Mouse (Mus musculus) activated CD4-positive, CD25-positive, alpha-beta regulatory T cell (primary cell): ENCODE data around the gene Olfr201. TPM values are rescaled to one million over a fixed set of nuclear protein-coding genes. Genes with fewer than 3 reads are reported as not detected.

Experiments
- polyA plus RNA-seq, 2 experiments: library from polyadenylated mRNA; unstranded; fragments of 100-300 nt; shearing (Covaris generic); gene quantifications; one replicate each; pipeline ENCODE4 v1.2.1; 2017

Gene Olfr201
- not detected for polyA plus RNA-seq

GRCm38 (mm10) chr16:59272532-59272931 is at the start of gene Olfr201:
Gene Olfr201 (minus strand): TSS chr16:59272632.

GRCm38 (mm10) chr16:59318148-59318547 is 45.7 kb upstream of the Olfr201 start, which contains the start of gene Olfr204:
Gene Olfr204 (minus strand): TSS chr16:59318248.

GRCm38 (mm10) chr16:59298581-59298980 is 26.1 kb upstream of the Olfr201 start, which contains the start of gene Olfr203:
Gene Olfr203 (plus strand): TSS chr16:59298881.

GRCm38 (mm10) chr16:59286693-59287092 is 14.3 kb upstream of the Olfr201 start, which contains the start of gene Olfr202:
Gene Olfr202 (minus strand): TSS chr16:59286793.

GRCm38 (mm10) chr16:59219667-59220066 is 52.8 kb downstream of the Olfr201 start, which contains the start of gene Olfr199:
Gene Olfr199 (minus strand): TSS chr16:59219767.

Other genes starting within 250 kb of the Olfr201 start
- not detected for gene Olfr186, start 242.3 kb downstream of the Olfr201 start, polyA plus RNA-seq
- under 1 TPM in 1 of 2 experiments, not detected in 1; 0.47 TPM for gene Olfr187, start 232.9 kb downstream of the Olfr201 start, polyA plus RNA-seq
- not detected for gene Olfr190, start 194.6 kb downstream of the Olfr201 start, polyA plus RNA-seq
- gene Olfr191, start 182.8 kb downstream of the Olfr201 start, polyA plus RNA-seq: not detected
- not detected for gene Olfr193, start 160.8 kb downstream of the Olfr201 start, polyA plus RNA-seq
- gene Olfr194, start 151.6 kb downstream of the Olfr201 start, polyA plus RNA-seq: under 1 TPM in 1 of 2 experiments, not detected in 1; 0.08 TPM
- not detected for gene Olfr195, start 125.6 kb downstream of the Olfr201 start, polyA plus RNA-seq
- gene Olfr196, start 102.2 kb downstream of the Olfr201 start, polyA plus RNA-seq: not detected
- not detected for gene Olfr198, start 69.1 kb downstream of the Olfr201 start, polyA plus RNA-seq
- gene Olfr199, start 52.9 kb downstream of the Olfr201 start, polyA plus RNA-seq: not detected
- gene Olfr202, start 14.2 kb upstream of the Olfr201 start, polyA plus RNA-seq: not detected
- gene Olfr203, start 26.2 kb upstream of the Olfr201 start, polyA plus RNA-seq: not detected
- under 1 TPM in 1 of 2 experiments, not detected in 1; 0.04 TPM for gene Olfr204, start 45.6 kb upstream of the Olfr201 start, polyA plus RNA-seq
- not detected for gene Olfr205, start 58.5 kb upstream of the Olfr201 start, polyA plus RNA-seq
- gene Olfr206, start 76.6 kb upstream of the Olfr201 start, polyA plus RNA-seq: not detected
- gene Olfr209, start 91.4 kb upstream of the Olfr201 start, polyA plus RNA-seq: not detected
- not detected for gene Gabrr3, start 134.7 kb upstream of the Olfr201 start, polyA plus RNA-seq
- gene Riox2, start 199.1 kb upstream of the Olfr201 start, polyA plus RNA-seq: 10 to 100 TPM; 80.1 to 80.4 TPM